Mouse (Mus musculus) midbrain, embryonic 14.5 days (tissue): ENCODE measurements around the gene Rpn2. TPM values are rescaled to one million over a fixed set of nuclear protein-coding genes. Genes with fewer than 3 reads are reported as not detected.

Source experiments
- ATAC-seq: fragments of 200-750 bp; cut with Nextera tagmentation; 2 replicates; pipeline ENCODE4 v1.8.0; 2017; ENCODE audit warnings: moderate number of reproducible peaks, moderate library complexity; ENCODE audit not compliant: low FRiP score, low TSS enrichment
- DNase-seq: peaks from one replicate; pipeline ENCODE4 v3.0.0-alpha.2; 2015
- H3K27ac ChIP-seq: fragments of 300-500 bp; sonication (generic); replicated peaks from 2 replicates; pipeline ENCODE4 v1.5.1; 2014; ENCODE audit warnings: mild to moderate bottlenecking, low read depth, low read length, moderate library complexity
- H3K27me3 ChIP-seq: fragments of 300-500 bp; sonication (generic); 2 replicates; pipeline ENCODE4 v1.6.1; 2014; ENCODE audit warnings: low read length, control low read depth, mixed read lengths; ENCODE audit not compliant: control insufficient read depth, insufficient read depth
- H3K36me3 ChIP-seq: fragments of 300-500 bp; sonication (generic); 2 replicates; pipeline ENCODE4 v1.6.1; 2014; ENCODE audit warnings: low read length, control low read depth; ENCODE audit not compliant: control insufficient read depth, insufficient read depth
- H3K4me1 ChIP-seq: fragments of 300-500 bp; sonication (generic); 2 replicates; pipeline ENCODE4 v1.6.1; 2014; ENCODE audit warnings: mild to moderate bottlenecking, antibody characterized with exemption, low read length, control low read depth; ENCODE audit not compliant: control insufficient read depth, insufficient read depth
- H3K4me2 ChIP-seq: fragments of 300-500 bp; sonication (generic); 2 replicates; pipeline ENCODE4 v1.6.1; 2014; ENCODE audit warnings: mild to moderate bottlenecking, low read length, moderate library complexity
- H3K4me3 ChIP-seq: fragments of 300-500 bp; sonication (generic); replicated peaks from 2 replicates; pipeline ENCODE4 v1.5.1; 2014; ENCODE audit warnings: low read depth, low read length
- H3K9ac ChIP-seq: fragments of 300-500 bp; sonication (generic); replicated peaks from 2 replicates; pipeline ENCODE4 v1.6.1; 2014; ENCODE audit warnings: mild to moderate bottlenecking, low read length, moderate library complexity
- H3K9me3 ChIP-seq: fragments of 300-500 bp; sonication (generic); 2 replicates; pipeline ENCODE4 v1.6.1; 2016; ENCODE audit warnings: low read length, control low read depth, mixed read lengths; ENCODE audit not compliant: control insufficient read depth
- WGBS: fragments of 180-500 bp; shearing (Covaris S2); extraction: QIAGEN DNeasy Blood & Tissue Kit; methylation state at CpG from one replicate; pipeline ENCODE4 v1.1.7; 2014; 5-methylcytosine and 5-hydroxymethylcytosine counted together
- polyA plus RNA-seq: library from polyadenylated mRNA; unstranded; fragments of >200 nt; fragmentation: Nextera tagmentation; extraction: Ambion mirVana; gene quantifications from 2 replicates; pipeline ENCODE4 v1.2.1, GENCODE M21; 2014

The Rpn2 gene
- polyA plus RNA-seq, 1 experiment from 2014 or later, result 194 TPM

DNA sequence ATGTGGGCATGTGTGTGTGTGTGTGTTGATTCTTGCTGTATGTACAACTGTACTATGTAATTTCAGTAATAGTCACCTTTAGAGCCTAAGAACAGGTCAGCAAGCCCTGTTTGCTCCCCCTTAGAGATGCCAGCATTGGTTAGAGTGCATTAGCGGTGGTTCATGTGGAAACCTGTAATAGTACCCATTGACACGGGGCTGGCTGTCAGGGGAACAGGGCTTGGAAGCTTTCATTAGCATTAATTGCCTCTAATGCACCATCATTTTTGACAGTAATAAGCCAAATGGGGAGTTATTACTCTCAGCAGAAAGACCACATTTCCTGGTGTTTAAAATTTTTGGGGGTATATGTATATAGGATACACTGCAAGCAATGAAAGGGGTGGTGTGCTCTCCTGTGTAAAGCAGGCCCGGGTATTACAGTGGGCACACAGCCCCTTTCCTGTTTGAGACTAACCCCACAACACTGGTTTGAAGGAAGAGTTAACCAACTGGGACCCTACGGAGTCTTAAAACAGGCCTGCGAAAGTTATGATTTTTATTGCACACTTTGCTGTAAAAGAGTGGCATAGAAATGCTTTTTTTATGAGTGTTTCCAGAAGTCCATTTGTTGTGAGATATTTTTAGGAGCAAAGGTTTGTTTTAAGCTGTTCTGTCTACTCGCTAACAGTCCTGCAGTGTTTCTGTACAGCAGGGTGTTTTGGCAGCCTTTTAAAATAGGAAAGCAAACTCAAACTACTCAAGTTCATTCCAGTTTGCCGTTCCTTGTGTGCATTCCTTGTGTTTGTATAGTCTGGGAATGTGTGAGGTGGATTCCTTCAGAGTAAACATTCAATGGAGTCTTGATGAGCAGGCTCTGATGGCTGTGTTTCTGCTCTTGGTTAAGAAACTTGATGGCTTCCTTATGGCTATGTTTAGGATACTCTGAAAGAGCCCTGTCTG is 27.5 kb downstream of the Rpn2 start:
- no peak for ATAC-seq
- Histone ChIP-seq H3K9me3 (no peaks in the 10 kb centered on the region), H3K4me2 (no peak overlapping the region), H3K36me3 (peaks cover 89% of the 10 kb centered on the region), H3K9ac (no peak overlapping the region), H3K4me3 (no peak overlapping the region), H3K27me3 (no peaks in the 10 kb centered on the region), H3K4me1 (no peaks in the 10 kb centered on the region), H3K27ac (no peak overlapping the region)
- DNase-seq, result no peak
- 88% methylated on average over 7 of the region's 7 CpGs for WGBS

DNA sequence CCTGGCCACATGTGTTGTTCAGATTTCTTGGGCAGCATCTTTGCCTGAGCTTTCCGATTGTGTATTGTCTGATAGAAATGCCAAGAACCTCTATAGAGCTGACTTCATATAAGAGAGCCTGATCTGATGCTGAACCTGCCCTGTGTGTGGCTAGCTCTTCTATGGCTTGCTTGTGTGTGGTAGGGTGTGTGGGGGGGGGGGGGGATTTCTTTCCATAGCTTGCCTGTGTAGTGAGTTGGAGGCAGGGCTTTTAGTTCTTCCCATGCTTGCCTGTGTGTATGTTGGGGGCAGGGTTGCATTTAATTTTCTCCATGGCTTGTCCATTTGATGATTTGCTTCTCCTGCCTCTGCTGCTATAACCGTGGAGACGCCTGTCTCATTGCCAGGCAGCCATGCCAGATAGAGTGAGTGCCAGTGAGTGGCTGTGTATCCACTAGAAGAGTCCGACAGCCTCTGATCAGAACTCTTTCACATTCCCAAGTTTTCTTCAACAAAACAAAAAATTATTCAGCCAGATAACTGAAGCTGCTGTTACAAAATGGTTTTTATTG is 29.0 kb downstream of the Rpn2 start:
- no peak overlapping the region for H3K4me3 ChIP-seq
- DNase-seq (no peak), ATAC-seq (no peak)
- no peaks in the 10 kb centered on the region for H3K27me3 ChIP-seq
- WGBS, result 72% methylated on average over 4 of the region's 4 CpGs
- H3K4me2 ChIP-seq, result no peak overlapping the region
- H3K36me3 ChIP-seq, result peaks cover 91% of the 10 kb centered on the region
- H3K9me3 ChIP-seq, result no peaks in the 10 kb centered on the region
- peak overlapping the region; percentile 37; the same call in 1 of the 2 replicates for H3K27ac ChIP-seq
- 0 out of 2 replicates have a peak, but pooled peaks cover under 1% of the 10 kb centered on the region for H3K4me1 ChIP-seq
- H3K9ac ChIP-seq, result no peak overlapping the region

DNA sequence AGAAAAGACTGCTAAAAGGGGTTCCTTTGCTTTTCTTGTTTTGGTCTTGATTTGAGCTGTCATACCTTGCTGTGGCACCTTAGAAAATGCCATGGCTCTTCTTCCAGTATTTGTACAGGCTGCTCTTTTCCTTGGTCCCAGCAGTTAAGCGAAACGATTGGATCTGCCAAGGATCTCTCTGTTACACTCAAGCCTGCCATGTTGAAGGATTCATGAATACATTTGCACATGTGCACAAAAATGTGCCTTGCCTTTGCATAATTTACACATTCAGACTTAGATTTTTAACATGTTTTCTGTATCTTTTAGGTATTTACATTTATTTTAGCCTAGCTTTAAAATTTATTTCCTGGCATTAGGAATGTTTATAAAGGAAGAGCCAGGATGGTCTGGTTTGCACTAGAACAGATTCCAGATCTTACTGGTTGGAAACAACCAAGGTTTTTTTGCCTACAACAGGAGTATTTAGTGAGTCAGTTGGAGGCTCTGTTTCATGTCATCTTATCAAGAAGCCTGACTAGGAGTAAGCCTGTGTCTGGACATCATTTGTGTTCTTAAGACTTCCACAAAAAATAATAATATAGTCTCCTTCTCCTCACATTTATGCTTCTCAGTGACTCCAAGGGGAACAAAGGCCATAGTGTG is 29.6 kb downstream of the Rpn2 start:
- WGBS, result 85% methylated on average over 2 of the region's 2 CpGs
- H3K4me3 ChIP-seq, result no peak overlapping the region
- no peaks in the 10 kb centered on the region for H3K27me3 ChIP-seq
- no peak for DNase-seq
- no peak overlapping the region for H3K4me2 ChIP-seq
- no peaks in the 10 kb centered on the region for H3K9me3 ChIP-seq
- H3K36me3 ChIP-seq, result peaks cover 91% of the 10 kb centered on the region
- peaks cover 7% of the 10 kb centered on the region; the same call in 1 of the 2 replicates for H3K4me1 ChIP-seq
- no peak overlapping the region for H3K9ac ChIP-seq
- ATAC-seq, result no peak
- H3K27ac ChIP-seq, result peak overlapping the region; percentile 37; the same call in 1 of the 2 replicates

DNA sequence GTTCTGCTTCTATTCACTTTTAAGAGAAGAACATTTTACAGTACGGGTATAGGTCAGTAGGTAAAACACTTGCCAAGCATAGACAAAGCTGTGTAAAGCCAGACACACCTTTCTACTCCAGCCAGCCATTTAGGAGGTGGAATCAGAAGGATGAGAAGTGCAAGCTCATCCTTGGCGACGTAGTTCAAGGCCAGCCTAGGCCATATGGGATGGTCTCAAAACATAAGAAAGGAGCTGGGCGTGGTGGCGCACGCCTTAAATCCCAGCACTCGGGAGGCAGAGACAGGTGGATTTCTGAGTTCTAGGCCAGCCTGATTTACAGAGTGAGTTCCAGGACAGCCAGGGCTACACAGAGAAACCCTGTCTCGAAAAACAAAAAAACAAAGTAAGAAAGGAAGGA is 30.8 kb downstream of the Rpn2 start:
- no peak overlapping the region for H3K9ac ChIP-seq
- H3K4me2 ChIP-seq, result no peak overlapping the region
- no peaks in the 10 kb centered on the region for H3K27me3 ChIP-seq
- no peak overlapping the region for H3K4me3 ChIP-seq
- no peaks in the 10 kb centered on the region for H3K9me3 ChIP-seq
- H3K27ac ChIP-seq, result no peak overlapping the region
- no peak for DNase-seq
- peaks cover 89% of the 10 kb centered on the region for H3K36me3 ChIP-seq
- no peak for ATAC-seq
- 98% methylated on average over 8 of the region's 8 CpGs for WGBS
- peaks cover 11% of the 10 kb centered on the region for H3K4me1 ChIP-seq

DNA sequence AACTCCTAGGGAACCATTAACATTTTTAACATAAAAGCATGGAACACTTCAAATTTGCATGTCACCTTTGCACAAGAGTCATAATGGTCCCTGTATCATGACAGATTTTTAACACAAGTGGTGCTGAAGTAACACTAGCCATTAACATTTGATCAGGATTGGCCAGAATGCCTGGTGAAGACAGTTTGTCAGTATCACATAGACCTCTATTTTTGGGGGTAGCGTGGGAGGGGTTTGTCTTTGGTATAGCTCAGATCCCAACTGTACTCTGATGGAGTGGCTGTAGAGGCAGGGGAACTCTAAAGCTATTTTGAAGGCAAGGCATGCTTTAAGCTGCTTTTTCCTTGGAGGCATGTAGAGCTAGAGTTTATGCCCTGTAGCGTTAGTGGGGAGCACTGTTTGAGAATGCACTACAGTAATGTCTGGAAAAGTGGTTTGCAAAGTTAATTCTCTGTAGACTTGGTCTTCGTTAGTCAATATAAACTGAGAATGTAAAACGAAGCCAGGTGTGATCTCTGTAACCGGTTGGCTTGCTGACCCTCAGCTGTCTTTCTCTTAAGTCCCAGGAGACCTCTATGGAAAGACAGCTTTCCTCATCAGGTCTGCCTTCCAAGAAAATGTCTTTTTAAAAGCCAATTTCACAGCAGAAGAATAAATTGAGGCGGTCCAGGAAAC is 32.3 kb downstream of the Rpn2 start:
- Histone ChIP-seq H3K9me3 (no peaks in the 10 kb centered on the region), H3K4me3 (no peak overlapping the region), H3K36me3 (peaks cover 92% of the 10 kb centered on the region), H3K4me2 (no peak overlapping the region), H3K9ac (no peak overlapping the region), H3K4me1 (peaks cover 12% of the 10 kb centered on the region), H3K27me3 (no peaks in the 10 kb centered on the region), H3K27ac (no peak overlapping the region)
- ATAC-seq, result no peak
- 84% methylated on average over 6 of the region's 6 CpGs for WGBS
- DNase-seq, result no peak

DNA sequence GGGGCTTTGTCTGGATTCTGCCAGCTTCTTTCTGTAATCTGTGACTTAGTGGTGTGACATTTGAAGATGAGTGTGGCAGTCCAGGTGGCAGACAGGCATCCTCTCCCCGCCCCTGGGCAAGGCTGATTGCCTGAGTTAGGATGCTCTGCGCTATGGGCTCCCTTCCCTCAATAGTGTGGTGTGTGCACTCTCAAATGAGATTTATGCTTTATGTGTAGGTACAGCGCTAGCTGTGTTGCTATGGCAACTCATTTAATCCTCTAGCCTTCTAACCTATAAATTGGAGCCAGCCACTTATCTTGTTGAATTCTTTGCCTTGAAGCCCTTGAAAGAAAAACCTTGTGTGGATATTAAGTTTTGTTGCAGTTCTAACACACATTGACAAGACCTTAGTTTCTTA is 34.9 kb downstream of the Rpn2 start:
- 64% methylated on average over 3 of the region's 3 CpGs for WGBS
- no peak for ATAC-seq
- H3K4me1 ChIP-seq, result peaks cover 12% of the 10 kb centered on the region
- H3K36me3 ChIP-seq, result peaks cover 94% of the 10 kb centered on the region
- no peaks in the 10 kb centered on the region for H3K27me3 ChIP-seq
- DNase-seq, result peak; percentile 72
- H3K4me3 ChIP-seq, result no peak overlapping the region
- no peak overlapping the region for H3K4me2 ChIP-seq
- no peaks in the 10 kb centered on the region for H3K9me3 ChIP-seq
- H3K9ac ChIP-seq, result no peak overlapping the region
- H3K27ac ChIP-seq, result peak overlapping the region; percentile 71

DNA sequence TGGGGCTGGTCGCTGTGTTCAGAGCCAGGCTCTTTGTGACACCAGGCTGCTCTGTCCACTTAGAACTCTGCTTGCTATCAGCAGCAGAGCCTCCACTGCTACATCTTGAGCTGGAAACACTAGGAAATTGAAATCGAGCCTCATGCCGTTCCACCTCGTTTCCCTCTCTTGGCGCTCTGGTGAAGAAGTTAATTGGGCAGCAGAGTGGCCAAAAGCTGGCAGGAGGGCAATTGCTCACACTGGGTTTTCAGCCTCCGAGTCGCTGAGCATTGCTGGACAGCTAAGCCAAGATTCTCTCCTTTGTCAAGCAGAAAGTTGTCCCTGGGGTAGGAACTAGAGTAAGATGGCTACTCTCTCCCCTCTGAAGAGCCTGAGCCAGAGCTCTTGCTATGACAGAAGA is 35.5 kb downstream of the Rpn2 start:
- no peaks in the 10 kb centered on the region for H3K27me3 ChIP-seq
- H3K9ac ChIP-seq, result no peak overlapping the region
- H3K4me1 ChIP-seq, result peaks cover 12% of the 10 kb centered on the region
- ATAC-seq, result no peak
- peak overlapping the region; percentile 71 for H3K27ac ChIP-seq
- H3K36me3 ChIP-seq, result peaks cover 91% of the 10 kb centered on the region
- DNase-seq, result no peak
- H3K4me2 ChIP-seq, result no peak overlapping the region
- no peaks in the 10 kb centered on the region for H3K9me3 ChIP-seq
- H3K4me3 ChIP-seq, result no peak overlapping the region
- WGBS, result 75% methylated on average over 7 of the region's 7 CpGs

DNA sequence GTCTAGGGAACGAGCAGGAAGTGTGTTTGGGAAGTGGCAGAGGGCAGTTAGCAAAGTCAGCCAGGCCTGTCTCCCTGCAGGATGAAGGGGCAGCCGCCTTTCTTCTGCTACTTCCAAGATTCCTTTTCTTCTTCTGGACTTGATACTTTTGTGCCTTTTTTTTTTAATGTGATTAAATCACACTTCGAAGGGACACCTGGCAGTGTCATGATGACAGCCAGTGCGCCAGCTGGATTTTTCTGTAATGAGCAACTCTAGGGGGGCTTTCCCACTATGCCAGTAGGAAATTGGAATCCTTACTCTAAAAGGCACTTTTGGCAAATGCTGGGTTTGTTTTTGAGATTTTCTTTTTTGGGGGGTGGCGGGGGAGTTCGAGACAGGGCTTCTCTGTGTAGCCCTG is 36.7 kb downstream of the Rpn2 start:
- DNase-seq (no peak), ATAC-seq (no peak)
- H3K27ac ChIP-seq, result 0 out of 2 replicates have a peak overlapping the region, but pooled peaks have one; percentile 71
- H3K4me2 ChIP-seq, result no peak overlapping the region
- H3K36me3 ChIP-seq, result peaks cover 88% of the 10 kb centered on the region
- H3K9ac ChIP-seq, result no peak overlapping the region
- peaks cover 12% of the 10 kb centered on the region for H3K4me1 ChIP-seq
- no peaks in the 10 kb centered on the region for H3K9me3 ChIP-seq
- H3K27me3 ChIP-seq, result no peaks in the 10 kb centered on the region
- WGBS, result 85% methylated on average over 6 of the region's 6 CpGs
- no peak overlapping the region for H3K4me3 ChIP-seq
